Mouse (Mus musculus) adrenal gland (tissue): ENCODE results near the gene Olfr92.
"Not testable (repeated sequence)": the region's sequence is repeated elsewhere in the genome, so short reads cannot be mapped to it uniquely, and the experiment has no call there.

Experiments
- intact Hi-C: fragments of 180-260 bp; cut with DNase I; formaldehyde crosslinking; loops from one replicate; pipeline ENCODE4 v1.15.1; 2025
- long read RNA-seq, 2 experiments: library from polyadenylated mRNA; unstranded; transcript quantifications; one replicate each; pipeline ENCODE4 v2.0.0; 2020; ENCODE audit warnings: borderline replicate concordance in 1 of 2; ENCODE audit not compliant: insufficient replicate concordance in 1 of 2

The Olfr92 gene
- long read RNA-seq, experiment 1: 0 reads
- long read RNA-seq, experiment 2: 0 reads

DNA sequence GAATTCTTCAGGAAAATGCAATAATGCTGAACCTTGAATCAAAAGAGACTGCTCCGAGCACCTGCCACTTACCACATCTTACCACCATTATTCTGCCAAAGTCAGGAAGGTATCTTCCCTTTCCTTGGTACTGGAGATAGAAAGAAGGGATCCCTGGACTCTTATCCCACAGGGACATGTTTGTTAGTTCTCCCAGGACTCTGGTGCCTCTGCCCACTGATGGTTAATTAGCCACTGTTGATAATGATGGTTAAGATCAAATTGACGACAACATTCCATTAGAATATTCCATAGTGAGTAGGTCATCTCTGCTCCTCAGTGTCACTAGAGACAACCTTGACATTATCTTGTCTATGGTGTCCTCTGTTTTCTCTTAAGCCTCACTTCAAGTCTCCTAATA lies at the start of gene Olfr92:
Gene Olfr92, minus strand, starts transcription at position 101 of the 400 bp plus-strand sequence.
- intact Hi-C loops: loop anchor here (2.0 kb wide), 1 partner anchor 63 kb away; no protein-coding TSS in a partner anchor

DNA sequence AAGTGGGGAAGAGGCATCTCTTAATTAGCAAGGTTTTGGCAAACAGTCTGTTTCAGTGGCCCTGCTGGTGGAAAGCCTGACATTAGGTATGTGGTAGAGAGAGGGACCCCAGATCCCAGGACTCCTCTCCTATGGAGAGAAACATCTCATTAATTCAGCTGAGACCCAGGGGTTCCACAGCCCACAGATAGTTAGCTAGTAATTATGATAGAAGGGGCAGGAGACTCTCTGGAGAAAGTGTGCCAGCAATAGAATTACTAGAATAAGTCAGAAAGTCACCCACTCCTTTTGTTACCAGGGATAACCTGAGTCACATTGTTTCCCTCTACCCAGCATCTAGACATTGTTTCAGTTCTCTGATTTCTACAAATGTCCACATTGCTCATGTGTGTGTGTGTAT lies 41.5 kb upstream of the Olfr92 start, which contains the start of gene Olfr93:
Gene Olfr93, minus strand, starts transcription at position 101 of the 400 bp plus-strand sequence.
- intact Hi-C loops: no loop called here

DNA sequence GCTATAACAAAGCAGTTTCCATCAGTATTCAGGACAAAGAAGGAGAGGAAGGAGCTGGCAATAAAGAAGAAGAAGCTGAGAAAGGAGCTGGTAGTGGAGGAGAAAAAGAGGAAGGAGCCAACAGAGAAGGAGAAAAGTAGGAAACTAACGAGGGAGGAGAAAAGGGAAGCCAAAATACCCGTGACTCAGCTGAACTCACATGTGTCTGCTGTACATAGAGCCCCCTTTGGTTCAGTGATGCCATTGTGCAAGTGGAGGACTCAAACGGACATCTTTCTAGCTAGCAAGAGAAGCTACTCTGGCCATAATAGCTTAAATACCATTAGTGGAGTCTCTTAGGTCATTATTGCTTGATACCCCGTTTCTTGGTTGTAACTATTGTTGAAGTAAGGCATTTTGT lies 11.5 kb upstream of the Olfr92 start:
- intact Hi-C loops: not testable (repeated sequence)

DNA sequence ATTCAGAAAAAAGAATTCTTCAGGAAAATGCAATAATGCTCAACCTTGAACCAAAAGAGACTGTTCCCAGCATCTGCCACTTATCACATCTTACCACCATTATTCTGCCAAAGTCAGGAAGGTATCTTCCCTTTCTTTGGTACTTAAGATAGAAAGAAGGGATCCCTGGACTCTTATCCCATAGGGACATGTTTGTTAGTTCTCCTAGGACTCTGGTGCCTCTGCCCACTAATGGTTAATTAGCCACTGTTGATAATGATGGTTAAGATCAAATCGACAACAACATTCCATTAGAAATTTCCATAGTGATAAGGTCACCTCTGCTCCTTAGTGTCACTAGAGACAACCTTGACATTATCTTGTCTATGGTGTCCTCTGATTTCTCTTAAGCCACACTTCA lies 21.7 kb downstream of the Olfr92 start, which contains the start of gene Olfr91:
Gene Olfr91, minus strand, starts transcription at position 101 of the 400 bp plus-strand sequence.
- intact Hi-C loops: no loop called here

DNA sequence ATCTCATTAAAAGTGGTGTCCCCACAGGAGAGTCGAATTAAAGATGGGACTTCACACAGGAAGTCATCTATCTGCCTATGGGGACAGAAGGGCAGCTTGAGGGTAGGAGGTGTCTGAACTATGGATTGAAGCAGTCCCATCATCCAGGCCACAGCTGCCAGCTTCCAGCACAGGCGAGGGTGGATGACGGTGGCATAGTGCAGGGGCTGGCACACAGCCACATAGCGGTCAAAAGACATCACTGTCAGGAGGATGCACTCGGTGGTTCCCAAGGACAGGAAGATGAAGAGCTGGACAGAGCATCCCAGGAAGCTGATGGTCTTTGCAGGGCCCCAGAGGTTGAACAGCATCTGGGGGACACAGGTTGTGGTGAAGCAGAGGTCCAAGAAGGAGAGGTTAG lies 26.6 kb downstream of the Olfr92 start:
- intact Hi-C loops: no loop called here

DNA sequence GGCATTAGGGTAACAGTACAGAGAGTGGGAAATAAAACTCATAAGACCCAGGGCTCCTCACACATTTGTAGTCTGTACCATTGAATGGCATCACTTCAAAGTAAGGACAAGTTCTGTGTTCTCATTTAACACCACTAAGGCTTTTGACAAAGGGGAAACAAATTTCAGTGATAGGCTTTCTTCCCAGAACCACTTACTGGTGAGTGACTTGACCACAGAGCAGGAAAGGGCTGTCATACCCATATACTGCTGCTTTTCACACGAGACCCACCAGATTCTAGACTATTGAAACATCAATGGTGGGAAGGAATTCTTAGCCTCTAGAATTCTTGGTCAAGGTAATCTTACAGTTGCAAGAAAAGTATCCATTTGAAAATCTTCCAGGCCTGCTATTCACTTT lies 27.7 kb downstream of the Olfr92 start:
- intact Hi-C loops: no loop called here

DNA sequence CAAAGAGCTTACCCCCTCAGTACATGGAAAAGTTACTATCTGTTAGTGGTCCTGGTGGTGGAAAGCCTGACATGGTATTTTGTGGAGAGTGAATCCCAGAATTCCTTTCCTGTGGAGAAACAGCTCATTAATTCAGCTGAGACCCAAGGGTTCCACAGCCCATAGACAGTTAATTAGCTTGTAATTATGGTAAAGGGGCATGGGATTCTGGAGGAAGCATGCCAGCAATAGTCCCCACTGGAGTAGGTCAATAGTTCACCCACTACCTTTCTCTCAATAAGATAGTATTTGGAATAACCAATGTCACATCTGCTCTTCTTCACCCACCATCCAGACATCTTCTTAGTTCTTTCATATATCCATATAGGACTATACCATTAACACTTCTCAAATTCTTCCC lies 31.5 kb downstream of the Olfr92 start, which contains the start of gene Olfr90:
Gene Olfr90, minus strand, starts transcription at position 101 of the 400 bp plus-strand sequence.
- intact Hi-C loops: no loop called here

DNA sequence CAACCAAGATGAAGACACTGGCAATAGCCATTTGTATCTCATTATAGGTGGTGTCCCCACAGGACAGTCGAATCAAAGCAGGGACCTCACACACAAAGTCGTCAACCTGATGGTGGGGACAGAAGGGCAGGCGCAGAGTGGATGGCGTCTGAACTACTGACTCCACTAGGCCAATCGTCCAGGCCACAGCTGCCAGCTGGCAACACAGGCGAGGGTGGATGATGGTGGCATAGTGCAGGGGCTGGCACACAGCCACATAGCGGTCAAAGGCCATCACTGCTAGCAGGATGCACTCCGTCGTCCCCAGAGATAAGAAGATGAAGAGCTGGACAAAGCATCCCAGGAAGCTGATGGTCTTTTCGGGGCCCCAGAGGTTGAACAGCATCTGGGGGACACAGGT lies 34.3 kb downstream of the Olfr92 start:
- intact Hi-C loops: no loop called here

DNA sequence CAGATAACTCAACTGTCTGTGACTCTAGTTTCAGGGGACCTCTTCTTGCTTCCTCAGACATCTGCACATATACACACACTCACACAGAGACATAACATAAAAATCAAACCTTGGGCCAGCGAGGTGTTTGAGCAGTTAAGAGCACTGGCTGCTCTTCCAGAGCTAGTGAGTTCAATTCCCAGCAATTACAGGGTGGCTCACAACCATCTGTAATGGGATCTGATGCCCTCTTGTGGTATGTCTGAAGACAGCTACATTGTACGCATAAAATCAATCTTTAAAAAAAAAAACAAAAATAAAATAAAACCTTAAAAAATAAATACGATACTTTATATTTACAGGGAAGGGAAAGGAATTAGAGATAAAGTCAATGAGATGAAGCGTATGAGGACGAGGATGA lies 35.3 kb downstream of the Olfr92 start:
- intact Hi-C loops: no loop called here

DNA sequence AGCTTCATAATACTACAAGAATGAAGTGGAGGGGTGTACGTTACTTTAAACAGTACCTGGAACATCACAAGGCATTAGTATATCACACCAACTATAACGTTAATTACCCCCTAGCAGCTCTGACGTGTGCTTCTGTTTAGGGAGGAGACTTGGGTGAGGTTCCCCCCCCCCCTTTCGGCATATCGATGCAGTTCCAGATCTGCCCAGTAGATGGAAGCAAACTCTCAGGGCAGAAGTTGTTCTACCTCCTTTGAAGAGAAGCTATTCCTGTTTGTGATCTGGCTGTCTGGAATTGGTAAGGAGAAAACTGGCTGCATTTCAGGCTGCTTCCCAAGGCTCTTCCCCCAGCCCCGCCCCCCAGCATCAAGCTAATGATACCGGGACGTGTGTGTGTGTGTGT lies 36.6 kb downstream of the Olfr92 start:
- intact Hi-C loops: loop anchor here (1.0 kb wide), 1 partner anchor 120 kb away; no protein-coding TSS in a partner anchor

DNA sequence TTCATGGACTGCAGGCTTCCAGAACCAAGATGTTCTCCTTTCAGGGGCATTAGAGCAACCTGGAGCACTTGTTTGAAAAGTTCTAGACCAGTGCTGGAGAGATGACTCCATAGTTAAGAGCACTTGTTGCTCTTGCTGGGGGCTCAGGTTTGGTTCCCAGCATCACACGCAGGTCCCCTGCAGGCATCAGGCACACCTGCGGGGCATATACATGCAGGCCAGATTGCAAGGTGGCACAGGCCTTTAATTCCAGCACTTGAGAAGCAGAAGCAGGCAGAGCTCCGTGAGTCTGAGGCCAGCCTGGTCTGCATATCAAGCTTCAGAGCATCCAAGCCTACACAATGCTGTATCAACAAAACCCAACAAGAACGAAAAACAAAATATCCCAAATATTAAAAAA lies 38.2 kb downstream of the Olfr92 start:
- intact Hi-C loops: no loop called here

DNA sequence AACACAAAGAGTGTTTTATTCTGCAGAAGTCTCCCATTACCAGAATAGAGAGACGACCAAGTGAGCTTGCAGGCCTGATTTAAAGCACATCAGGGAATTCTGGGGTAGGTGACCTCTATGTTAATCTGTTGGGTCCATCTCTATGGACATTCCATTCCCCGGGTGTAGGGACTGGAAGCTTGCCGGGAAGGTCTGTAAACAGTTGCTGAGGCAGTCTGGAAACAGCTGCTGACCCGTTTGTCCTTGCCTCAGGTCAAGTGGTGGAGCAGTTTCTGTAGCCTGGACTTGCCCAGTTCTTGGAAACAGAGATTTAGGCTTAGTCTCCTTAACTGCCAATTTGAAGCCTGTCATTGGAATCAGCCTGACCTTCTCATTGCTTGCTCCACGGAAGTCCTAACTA lies 39.8 kb downstream of the Olfr92 start:
- intact Hi-C loops: no loop called here

DNA sequence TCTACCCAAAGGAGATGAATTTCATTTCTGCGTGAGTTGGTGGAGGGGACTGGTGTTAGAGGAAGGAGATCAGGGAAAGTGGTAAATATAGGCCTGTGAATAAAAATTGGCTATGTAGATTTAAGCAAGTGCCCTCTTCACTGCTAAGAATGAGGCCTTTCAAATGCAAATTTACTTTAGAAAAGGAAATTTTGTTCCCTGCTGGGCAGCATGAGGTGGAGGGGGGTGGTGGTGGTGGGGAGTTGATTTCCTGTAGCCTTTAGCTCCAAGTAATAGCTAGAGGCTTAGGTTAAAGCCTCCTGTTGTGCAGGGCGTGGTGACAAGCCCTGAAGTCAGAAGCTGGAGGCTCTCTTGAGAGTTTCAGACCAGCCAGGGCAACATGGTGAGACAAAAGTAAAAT lies 40.9 kb downstream of the Olfr92 start:
- intact Hi-C loops: no loop called here

DNA sequence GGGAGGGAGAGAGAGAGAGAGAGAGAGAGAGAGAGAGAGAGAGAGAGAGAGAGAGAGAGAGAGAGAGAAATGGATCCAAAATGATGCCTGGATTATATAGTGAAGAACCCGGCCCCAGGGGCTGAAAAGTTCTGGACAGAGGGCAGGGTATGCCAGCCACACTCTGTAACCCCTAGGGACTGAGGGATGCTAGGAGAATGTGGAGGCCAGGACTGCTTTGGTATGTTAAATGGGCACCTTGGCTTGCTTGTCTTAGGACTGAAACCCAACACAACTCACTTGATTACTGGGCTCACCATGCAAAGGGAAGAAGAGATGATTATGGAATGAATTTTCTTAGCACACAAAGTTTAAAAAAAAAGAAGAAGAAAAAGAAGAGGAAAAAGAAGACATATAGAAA lies 41.7 kb downstream of the Olfr92 start:
- intact Hi-C loops: no loop called here

DNA sequence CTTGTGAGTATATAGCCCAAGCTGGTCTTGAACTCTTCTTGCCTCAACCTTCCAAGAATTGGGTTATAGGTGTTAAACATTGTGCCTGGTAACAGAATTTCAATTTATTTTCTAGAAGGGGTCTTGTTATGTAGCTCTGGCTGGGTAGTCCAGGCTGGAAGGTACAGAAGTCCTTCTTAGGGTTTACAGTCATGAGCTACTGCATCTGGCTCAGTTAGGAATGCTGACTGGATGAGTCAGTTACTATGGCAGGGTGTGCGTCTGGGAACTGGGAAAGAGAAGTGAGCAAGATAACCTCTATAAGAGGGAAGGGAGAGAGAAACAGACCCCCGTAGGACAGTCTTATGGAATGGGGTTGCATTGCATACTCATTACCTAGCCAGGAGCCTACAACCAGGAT lies 44.1 kb downstream of the Olfr92 start:
- intact Hi-C loops: no loop called here

DNA sequence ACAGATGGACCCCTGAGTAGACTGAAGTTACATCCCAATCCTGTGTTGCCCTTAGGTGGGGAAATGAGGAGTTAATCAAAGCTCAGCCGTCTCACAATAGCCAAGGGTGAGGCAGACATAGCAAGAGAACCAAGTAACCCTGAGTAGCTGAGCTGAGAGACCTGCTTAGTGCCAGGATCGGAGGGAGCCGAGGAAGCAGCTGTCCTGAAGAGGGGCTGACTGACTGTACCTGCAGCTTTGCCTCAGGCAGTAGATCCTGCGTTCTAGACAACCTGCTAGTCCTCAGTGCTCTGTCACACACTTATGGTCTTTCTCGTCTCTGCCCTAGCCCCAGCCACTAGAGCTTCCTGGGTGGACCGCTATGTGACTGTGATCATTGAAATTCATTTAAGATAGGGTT lies 44.7 kb downstream of the Olfr92 start:
- intact Hi-C loops: no loop called here

DNA sequence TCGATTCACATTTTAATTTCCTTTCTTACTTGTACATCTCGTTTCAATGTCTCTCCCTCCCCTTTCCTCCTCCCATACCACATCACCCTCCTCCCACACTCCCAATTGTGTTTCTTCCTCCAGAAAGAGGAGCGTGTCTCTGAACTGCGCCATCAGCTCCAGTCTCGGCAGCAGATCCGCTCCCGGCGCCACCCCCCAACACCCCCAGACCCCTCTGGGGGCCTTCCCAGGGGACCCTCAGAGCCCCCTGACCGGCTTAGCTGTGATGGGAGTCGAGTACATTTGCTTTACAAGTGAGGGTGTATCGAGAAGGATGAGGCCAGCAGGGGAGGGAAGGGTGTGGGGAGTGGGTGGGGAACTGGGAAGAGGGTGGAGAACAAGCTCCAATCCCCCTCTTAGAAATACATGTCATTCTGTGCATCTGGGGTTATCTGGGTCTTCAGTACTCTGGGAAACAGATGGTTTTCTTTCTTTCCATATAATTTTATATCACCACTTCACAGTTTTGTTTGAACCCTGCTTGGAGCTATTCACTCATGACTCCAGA lies 47.1 kb downstream of the Olfr92 start:
- intact Hi-C loops: no loop called here

DNA sequence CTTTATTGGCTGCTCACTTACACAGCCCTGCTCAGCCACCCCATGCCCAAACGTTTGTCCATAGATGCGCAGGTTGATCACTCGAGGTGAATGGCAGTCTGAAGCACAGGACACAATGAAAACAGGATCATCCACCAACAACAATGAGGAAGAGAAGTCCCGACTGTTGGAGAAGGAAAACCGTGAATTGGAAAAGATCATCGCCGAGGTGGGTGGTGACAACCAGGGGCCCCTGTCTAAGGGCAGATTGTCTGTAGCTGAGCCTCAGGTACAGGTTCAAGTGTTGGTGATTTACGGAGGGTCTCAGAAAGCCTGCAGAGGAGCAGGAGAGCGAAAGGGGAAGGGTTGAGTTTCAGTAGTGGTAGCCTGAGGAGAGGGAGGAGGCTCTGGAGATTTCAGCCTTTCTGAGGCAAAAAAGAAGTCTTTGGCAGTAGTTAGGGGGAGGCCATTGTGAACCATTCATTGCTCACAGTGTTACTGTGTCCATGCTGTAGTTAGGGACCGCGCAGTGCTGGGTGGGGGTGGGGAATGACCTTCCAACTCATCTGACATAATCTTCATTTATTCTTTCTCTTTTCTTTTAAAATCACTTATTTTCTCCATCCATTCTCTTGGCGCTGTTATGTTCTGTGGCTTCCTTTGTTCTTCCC lies 47.7 kb downstream of the Olfr92 start:
- intact Hi-C loops: no loop called here

DNA sequence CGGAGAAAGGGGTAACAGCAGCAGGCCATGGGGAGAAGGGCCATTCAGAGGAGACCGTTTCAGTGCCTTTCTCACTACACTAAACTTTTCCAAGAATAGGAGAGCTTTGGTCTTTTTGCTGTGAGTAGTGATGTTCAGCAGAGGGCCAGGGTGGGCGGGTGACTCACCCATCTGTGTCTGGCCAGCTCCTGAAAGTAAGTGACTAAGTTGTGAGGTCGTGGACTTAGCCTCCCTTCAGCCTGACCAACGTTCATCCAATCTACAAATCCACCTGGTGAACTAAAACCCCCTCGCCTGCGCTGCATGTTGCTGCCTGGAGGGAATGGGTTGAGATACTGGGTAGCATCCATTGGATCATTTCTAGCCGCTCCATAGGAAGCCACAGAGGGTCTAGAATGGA lies 49.8 kb downstream of the Olfr92 start:
- intact Hi-C loops: no loop called here

DNA sequence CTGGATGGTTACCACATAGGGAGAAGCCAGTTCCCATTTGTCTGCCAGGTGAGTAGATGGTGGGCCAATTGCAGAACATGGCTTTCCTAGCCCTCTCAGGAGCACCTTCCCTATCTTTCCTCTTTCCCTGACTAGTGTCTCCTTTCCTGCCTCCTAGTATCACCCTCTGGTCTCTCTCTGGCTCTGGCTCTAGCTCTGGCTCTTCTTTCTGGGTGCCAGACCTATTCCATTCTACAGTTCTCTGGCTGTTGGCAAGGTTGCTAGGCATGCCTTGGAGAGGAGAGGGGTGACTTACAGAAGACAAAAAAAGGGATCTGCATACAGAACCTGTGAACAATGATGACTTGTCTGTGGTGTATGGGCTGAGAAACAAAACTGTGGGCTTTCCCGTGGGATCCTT lies 52.0 kb downstream of the Olfr92 start:
- intact Hi-C loops: no loop called here

DNA sequence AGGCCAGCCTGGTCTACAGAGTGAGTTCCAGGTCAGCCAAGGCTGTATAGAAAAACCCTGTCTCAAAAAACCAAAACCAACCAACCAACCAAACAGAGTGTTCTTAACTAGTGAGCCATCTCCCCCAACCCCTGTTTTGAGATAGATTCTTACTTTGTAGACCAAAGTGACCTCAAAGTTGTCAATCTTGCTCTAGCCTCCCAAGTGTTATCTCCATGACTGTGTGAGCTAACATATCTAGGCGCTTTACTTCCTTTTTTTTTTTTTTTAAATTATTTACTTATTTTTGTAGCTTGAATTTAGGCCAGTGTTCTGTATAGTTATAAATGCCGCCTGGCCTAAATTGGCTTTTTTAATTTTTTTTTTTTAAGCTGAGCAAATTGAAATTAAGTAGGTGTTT lies 53.9 kb downstream of the Olfr92 start:
- intact Hi-C loops: no loop called here

DNA sequence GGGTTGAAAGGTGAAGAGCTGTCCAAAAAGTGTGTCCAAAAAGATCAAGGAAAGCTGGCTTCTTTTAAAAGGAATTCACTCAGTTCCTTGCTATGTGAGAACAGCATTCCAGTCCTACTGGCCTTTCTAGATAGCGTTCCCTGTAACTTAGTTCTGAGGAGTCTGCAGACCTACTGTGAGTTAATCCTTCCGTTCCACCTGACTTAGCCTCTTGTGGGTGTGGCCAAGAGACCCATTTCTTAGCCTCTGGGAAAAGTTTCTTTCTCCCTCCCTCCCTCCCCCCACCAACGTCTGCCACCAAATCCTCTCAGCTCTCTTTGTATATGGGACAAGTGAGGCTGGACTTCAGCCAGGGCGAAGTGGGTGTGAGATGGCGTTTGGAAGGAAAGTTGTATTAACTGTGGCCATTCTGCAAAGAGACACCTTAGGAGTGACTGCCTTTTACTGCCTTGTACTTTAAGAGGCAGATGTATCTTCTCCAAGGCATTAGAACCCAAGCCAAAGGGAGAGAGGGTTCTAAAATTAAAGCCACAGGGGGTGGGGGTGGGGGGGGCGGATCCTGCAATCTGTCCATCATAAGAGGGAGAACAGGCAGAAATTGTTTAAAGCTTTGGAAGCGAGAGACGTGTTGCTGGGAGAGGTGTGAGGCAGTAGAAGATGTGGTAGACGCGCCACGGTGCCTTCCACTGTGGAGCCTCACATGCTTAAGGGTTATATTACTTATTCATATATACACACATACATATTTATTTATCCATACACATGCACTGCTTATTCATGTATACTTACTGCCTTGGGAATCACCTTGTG lies 56.0 kb downstream of the Olfr92 start:
- intact Hi-C loops: no loop called here
